Mouse (Mus musculus): ENCODE results near the gene Tmem129. TPM values are rescaled to one million over a fixed set of nuclear protein-coding genes. Genes with fewer than 3 reads are reported as not detected.

Tmem129 gene
- polyA plus RNA-seq, 1 experiment: 27.2 TPM

DNA sequence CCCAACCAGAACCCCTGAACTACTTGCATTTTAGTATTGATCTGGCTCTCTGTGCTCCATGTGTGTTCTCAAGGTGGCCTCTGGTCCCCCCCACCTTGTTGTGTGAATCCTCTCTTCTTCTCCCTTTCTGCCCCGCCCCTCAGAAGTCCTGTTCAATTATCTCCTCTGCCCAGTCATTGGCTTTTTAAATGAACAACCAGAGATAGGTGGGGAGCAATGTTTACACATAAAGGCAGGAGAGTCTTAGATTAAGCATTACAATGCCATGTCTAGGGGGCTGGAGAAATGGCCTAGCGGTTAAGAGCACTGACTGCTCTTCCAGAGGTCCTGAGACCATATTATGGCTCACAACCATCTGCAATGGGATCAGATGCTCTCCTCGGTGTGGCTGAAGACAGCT is 22.9 kb downstream of the Tmem129 start:
- H3ac ChIP-seq (ENCODE audit: control insufficient read depth, insufficient read length): no peak overlapping the region
- no peaks in the 10 kb centered on the region for H3K79me2 ChIP-seq (ENCODE audit: control insufficient read depth, insufficient read depth)
- H3K27me3 ChIP-seq (ENCODE audit: control insufficient read depth, insufficient read depth, insufficient read length): no peaks in the 10 kb centered on the region
- H3K4me3 ChIP-seq: no peak overlapping the region
- no peak for TF ChIP-seq CEBPB (IDR thresholded peaks at IDR 0.05; ENCODE audit: insufficient read depth, poor library complexity, severe bottlenecking)
- TF ChIP-seq TCF3 (IDR thresholded peaks at IDR 0.05; ENCODE audit: insufficient read length, low read depth): no peak
- no peak for TF ChIP-seq MAX (IDR thresholded peaks at IDR 0.05; ENCODE audit: low read depth)
- TF ChIP-seq E2F4 (IDR thresholded peaks at IDR 0.05; ENCODE audit: insufficient read depth): no peak
- TF ChIP-seq POLR2A (IDR thresholded peaks at IDR 0.05; ENCODE audit: insufficient read length, low read depth): no peak
- TF ChIP-seq POLR2AphosphoS2 (IDR thresholded peaks at IDR 0.05; ENCODE audit: insufficient read length, low read depth): no peak
- no peak for TF ChIP-seq TCF12 (IDR thresholded peaks at IDR 0.05; ENCODE audit: insufficient read depth, poor library complexity, severe bottlenecking)
- no peak for TF ChIP-seq MYOG (IDR thresholded peaks at IDR 0.05; ENCODE audit: control insufficient read depth in 1 of 3, insufficient read depth in 1 of 3, insufficient read length in 2 of 3, low read depth in 2 of 3)
- no peak for TF ChIP-seq REST (IDR thresholded peaks at IDR 0.05; ENCODE audit: insufficient read depth, insufficient read length)
- peaks cover 6% of the 10 kb centered on the region for H3K36me3 ChIP-seq (ENCODE audit: control insufficient read depth, insufficient read depth)
- H3K4me2 ChIP-seq (ENCODE audit: low read depth): no peak overlapping the region

DNA sequence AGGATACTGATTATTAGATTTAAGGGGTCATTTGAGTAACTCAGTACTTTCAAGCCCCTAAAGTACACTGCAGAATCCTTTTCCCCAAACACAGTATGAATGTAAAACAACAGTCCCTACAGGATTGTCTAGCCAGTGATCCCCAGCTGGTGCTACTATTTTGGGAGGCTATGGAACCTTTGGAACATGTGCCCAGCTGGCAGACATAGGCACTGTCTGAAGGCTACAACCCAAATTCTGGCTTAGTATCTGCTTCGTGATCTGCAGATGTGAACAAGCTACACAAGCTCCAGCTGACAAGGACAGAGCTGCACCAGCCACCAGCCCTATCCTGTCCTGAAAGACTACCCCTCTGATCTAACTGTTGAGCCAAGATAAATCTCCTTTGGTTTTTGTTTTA is 25.7 kb downstream of the Tmem129 start:
- no peak overlapping the region for H3K4me3 ChIP-seq
- TF ChIP-seq MAX (IDR thresholded peaks at IDR 0.05; ENCODE audit: low read depth) (no peak), MYOD1 (IDR thresholded peaks at IDR 0.05; ENCODE audit: control insufficient read depth in 1 of 3, insufficient read length in 2 of 3, low read depth in 2 of 3) (no peak), MYOG (IDR thresholded peaks at IDR 0.05; ENCODE audit: control insufficient read depth in 1 of 3, insufficient read depth in 1 of 3, insufficient read length in 2 of 3, low read depth in 2 of 3) (peak in 1 of 3 experiments; percentile 64)
- H3K27me3 ChIP-seq (ENCODE audit: control insufficient read depth, insufficient read depth, insufficient read length): no peaks in the 10 kb centered on the region
- H3K36me3 ChIP-seq (ENCODE audit: control insufficient read depth, insufficient read depth): no peaks in the 10 kb centered on the region
- H3K79me2 ChIP-seq (ENCODE audit: control insufficient read depth, insufficient read depth): peaks cover 13% of the 10 kb centered on the region
- H3ac ChIP-seq (ENCODE audit: control insufficient read depth, insufficient read length): no peak overlapping the region
- peak overlapping the region; percentile 24 for H3K4me2 ChIP-seq (ENCODE audit: low read depth)

DNA sequence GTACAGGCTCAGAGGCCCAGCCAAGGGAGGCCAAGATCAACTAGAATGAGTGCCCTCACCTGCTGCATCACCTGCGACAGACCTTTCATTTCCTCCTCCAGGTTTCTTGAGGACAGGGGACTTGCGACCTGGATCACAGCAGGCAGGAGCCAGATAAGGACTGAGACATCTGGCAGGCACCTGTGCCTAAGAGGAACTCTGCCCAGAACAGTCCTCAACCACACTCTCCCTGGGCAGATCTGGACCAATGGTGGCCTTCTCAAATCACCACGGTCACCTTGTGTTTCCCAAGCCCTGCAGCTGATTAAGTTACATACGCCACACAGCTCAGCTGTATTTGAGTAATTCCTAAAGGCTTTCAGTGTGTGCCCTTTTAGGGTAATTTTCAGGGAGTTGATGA is 27.6 kb downstream of the Tmem129 start:
- no peaks in the 10 kb centered on the region for H3K27me3 ChIP-seq (ENCODE audit: control insufficient read depth, insufficient read depth, insufficient read length)
- no peaks in the 10 kb centered on the region for H3K36me3 ChIP-seq (ENCODE audit: control insufficient read depth, insufficient read depth)
- TF ChIP-seq MYOG (IDR thresholded peaks at IDR 0.05; ENCODE audit: control insufficient read depth in 1 of 3, insufficient read depth in 1 of 3, insufficient read length in 2 of 3, low read depth in 2 of 3) (no peak), USF1 (IDR thresholded peaks at IDR 0.05; ENCODE audit: low read depth) (no peak), TCF12 (IDR thresholded peaks at IDR 0.05; ENCODE audit: insufficient read depth, poor library complexity, severe bottlenecking) (no peak), TCF3 (IDR thresholded peaks at IDR 0.05; ENCODE audit: insufficient read length, low read depth) (no peak), MAX (IDR thresholded peaks at IDR 0.05; ENCODE audit: low read depth) (no peak), SRF (IDR thresholded peaks at IDR 0.05; ENCODE audit: control insufficient read depth, insufficient read length, low read depth) (peak; percentile 48), POLR2A (IDR thresholded peaks at IDR 0.05; ENCODE audit: insufficient read length, low read depth) (no peak), POLR2AphosphoS2 (IDR thresholded peaks at IDR 0.05; ENCODE audit: insufficient read length, low read depth) (no peak), MYOD1 (IDR thresholded peaks at IDR 0.05; ENCODE audit: control insufficient read depth in 1 of 3, insufficient read length in 2 of 3, low read depth in 2 of 3) (peak in 1 of 3 experiments; percentile 53), CEBPB (IDR thresholded peaks at IDR 0.05; ENCODE audit: insufficient read depth, poor library complexity, severe bottlenecking) (no peak), E2F4 (IDR thresholded peaks at IDR 0.05; ENCODE audit: insufficient read depth) (no peak), REST (IDR thresholded peaks at IDR 0.05; ENCODE audit: insufficient read depth, insufficient read length) (no peak)
- H3K4me3 ChIP-seq: peak overlapping the region; percentile 60
- H3ac ChIP-seq (ENCODE audit: control insufficient read depth, insufficient read length): no peak overlapping the region
- H3K4me2 ChIP-seq (ENCODE audit: low read depth): peak overlapping the region; percentile 84
- peaks cover 32% of the 10 kb centered on the region for H3K79me2 ChIP-seq (ENCODE audit: control insufficient read depth, insufficient read depth)

DNA sequence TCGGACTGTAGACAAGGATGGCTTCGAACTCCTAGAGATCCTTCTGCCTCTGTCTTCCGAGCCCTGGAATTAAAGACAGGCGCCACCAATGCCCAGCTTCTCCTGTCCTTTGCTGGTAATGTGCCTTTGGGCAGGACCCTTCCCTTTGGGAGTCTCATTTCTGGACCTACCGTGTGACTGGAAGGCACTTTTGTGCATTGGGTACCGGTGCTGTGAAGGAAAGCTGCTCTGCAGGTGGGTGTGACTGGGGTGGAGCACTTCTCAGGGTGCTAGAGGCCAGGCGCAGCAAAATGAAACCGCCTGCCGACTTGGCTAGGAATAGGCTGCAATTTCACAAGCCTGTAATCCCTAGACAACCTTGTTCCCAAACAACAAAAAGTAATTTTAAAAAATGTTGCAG is 28.2 kb downstream of the Tmem129 start:
- no peak for TF ChIP-seq MAX (IDR thresholded peaks at IDR 0.05; ENCODE audit: low read depth)
- TF ChIP-seq SRF (IDR thresholded peaks at IDR 0.05; ENCODE audit: control insufficient read depth, insufficient read length, low read depth): no peak
- peak overlapping the region; percentile 60 for H3K4me3 ChIP-seq

DNA sequence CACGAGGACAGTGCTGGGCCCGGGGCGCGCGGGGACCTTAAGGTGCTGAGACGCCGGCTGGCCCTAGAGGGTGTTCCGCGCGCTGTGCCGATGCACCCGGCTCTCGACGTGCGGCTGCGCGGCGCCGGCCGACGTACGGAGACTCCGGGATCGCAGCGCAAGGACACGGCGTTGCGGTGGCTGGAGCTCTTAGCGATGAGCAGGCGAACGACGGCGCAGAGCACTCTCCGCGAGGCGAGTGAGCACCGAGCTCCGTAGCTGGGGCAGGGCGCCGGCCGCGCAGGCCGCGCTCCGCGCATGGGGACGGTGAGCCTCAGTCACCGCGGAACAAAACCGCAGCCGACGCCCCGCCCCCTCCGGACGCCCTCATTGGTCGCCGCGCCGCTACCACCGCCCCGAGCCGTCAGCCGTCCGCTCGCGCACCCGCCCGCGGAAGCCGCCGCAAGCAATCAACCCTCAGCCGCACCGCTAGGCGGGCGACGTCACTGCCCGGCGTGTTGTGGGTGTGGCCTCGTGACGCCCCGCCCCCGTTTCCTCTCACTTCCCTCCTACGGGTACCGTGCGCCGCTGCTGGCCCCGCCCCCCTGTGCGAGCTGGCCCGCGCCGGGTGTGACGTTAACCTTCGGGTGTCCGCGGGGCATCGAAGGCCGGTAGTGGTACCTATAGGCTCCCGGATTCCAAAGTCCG is 28.8 kb downstream of the Tmem129 start, which contains the start of the genes Fam53a and Gm9903:
TSS of gene Fam53a (minus strand) at position 335 of the 687 bp plus-strand sequence.
TSS of gene Gm9903 (plus strand) at position 625 of the 687 bp plus-strand sequence.
- Histone ChIP-seq H3K4me3 (peak within 1 kb of the TSS; percentile 60), H3K27me3 (ENCODE audit: control insufficient read depth, insufficient read depth, insufficient read length) (no peaks in the 10 kb centered on the region), H3K79me2 (ENCODE audit: control insufficient read depth, insufficient read depth) (peaks cover 43% of the 10 kb centered on the region), H3K4me2 (ENCODE audit: low read depth) (peak within 1 kb of the TSS; percentile 97), H3K36me3 (ENCODE audit: control insufficient read depth, insufficient read depth) (no peaks in the 10 kb centered on the region), H3ac (ENCODE audit: control insufficient read depth, insufficient read length) (peak within 1 kb of the TSS; percentile 65)
- peak; percentile 16 for TF ChIP-seq REST (IDR thresholded peaks at IDR 0.05; ENCODE audit: insufficient read depth, insufficient read length)
- TF ChIP-seq E2F4 (IDR thresholded peaks at IDR 0.05; ENCODE audit: insufficient read depth): no peak
- TF ChIP-seq USF1 (IDR thresholded peaks at IDR 0.05; ENCODE audit: low read depth): peak; percentile 2
- TF ChIP-seq TCF12 (IDR thresholded peaks at IDR 0.05; ENCODE audit: insufficient read depth, poor library complexity, severe bottlenecking): no peak
- no peak for TF ChIP-seq CEBPB (IDR thresholded peaks at IDR 0.05; ENCODE audit: insufficient read depth, poor library complexity, severe bottlenecking)
- TF ChIP-seq MYOG (IDR thresholded peaks at IDR 0.05; ENCODE audit: control insufficient read depth in 1 of 3, insufficient read depth in 1 of 3, insufficient read length in 2 of 3, low read depth in 2 of 3): peak in 2 of 3 experiments; percentile 2 to 36
- TF ChIP-seq POLR2AphosphoS2 (IDR thresholded peaks at IDR 0.05; ENCODE audit: insufficient read length, low read depth): peak; percentile 99
- TF ChIP-seq SRF (IDR thresholded peaks at IDR 0.05; ENCODE audit: control insufficient read depth, insufficient read length, low read depth): peak; percentile 47
- TF ChIP-seq POLR2A (IDR thresholded peaks at IDR 0.05; ENCODE audit: insufficient read length, low read depth): peak; percentile 98
- no peak for TF ChIP-seq TCF3 (IDR thresholded peaks at IDR 0.05; ENCODE audit: insufficient read length, low read depth)
- TF ChIP-seq MAX (IDR thresholded peaks at IDR 0.05; ENCODE audit: low read depth): no peak
- TF ChIP-seq MYOD1 (IDR thresholded peaks at IDR 0.05; ENCODE audit: control insufficient read depth in 1 of 3, insufficient read length in 2 of 3, low read depth in 2 of 3): no peak

More for the DNA sequence above, 28.2 kb downstream of the Tmem129 start:
- H3K36me3 ChIP-seq (ENCODE audit: control insufficient read depth, insufficient read depth): no peaks in the 10 kb centered on the region
- H3K27me3 ChIP-seq (ENCODE audit: control insufficient read depth, insufficient read depth, insufficient read length): no peaks in the 10 kb centered on the region
- peaks cover 38% of the 10 kb centered on the region for H3K79me2 ChIP-seq (ENCODE audit: control insufficient read depth, insufficient read depth)
- peak overlapping the region; percentile 65 for H3ac ChIP-seq (ENCODE audit: control insufficient read depth, insufficient read length)
- peak overlapping the region; percentile 84 for H3K4me2 ChIP-seq (ENCODE audit: low read depth)
